Mouse (Mus musculus) stomach, embryonic 16.5 days (tissue): ENCODE data around the gene Spata18. TPM values are rescaled to one million over a fixed set of nuclear protein-coding genes. Genes with fewer than 3 reads are reported as not detected.

Experiments used
- ATAC-seq: fragments of 200-750 bp; cut with Nextera tagmentation; 2 replicates; pipeline ENCODE4 v1.8.0; 2017; ENCODE audit warnings: moderate number of reproducible peaks, moderate TSS enrichment; ENCODE audit not compliant: insufficient read depth, low FRiP score
- H3K27ac ChIP-seq: fragments of 300-500 bp; sonication (generic); 2 replicates; pipeline ENCODE4 v1.5.1; 2014; ENCODE audit warnings: low read length
- H3K27me3 ChIP-seq: fragments of 300-500 bp; sonication (generic); 2 replicates; pipeline ENCODE4 v1.6.1; 2014; ENCODE audit warnings: low read length, control low read depth, mixed read lengths; ENCODE audit not compliant: control insufficient read depth, insufficient read depth
- H3K36me3 ChIP-seq: fragments of 300-500 bp; sonication (generic); 2 replicates; pipeline ENCODE4 v1.6.1; 2014; ENCODE audit warnings: low read length; ENCODE audit not compliant: control insufficient read depth, insufficient read depth
- H3K4me1 ChIP-seq: fragments of 300-500 bp; sonication (generic); 2 replicates; pipeline ENCODE4 v1.6.1; 2014; ENCODE audit warnings: low read length, control low read depth, mixed read lengths; ENCODE audit not compliant: control insufficient read depth, insufficient read depth
- H3K4me2 ChIP-seq: fragments of 300-500 bp; sonication (generic); 2 replicates; pipeline ENCODE4 v1.6.1; 2014; ENCODE audit warnings: low read depth, low read length, mixed read lengths
- H3K4me3 ChIP-seq: fragments of 300-500 bp; sonication (generic); replicated peaks from 2 replicates; pipeline ENCODE4 v1.5.1; 2014; ENCODE audit warnings: mild to moderate bottlenecking, low read length
- H3K9ac ChIP-seq: fragments of 300-500 bp; sonication (generic); 2 replicates; pipeline ENCODE4 v1.6.1; 2014; ENCODE audit warnings: low read length
- H3K9me3 ChIP-seq: fragments of 300-500 bp; sonication (generic); replicated peaks from 2 replicates; pipeline ENCODE4 v1.6.1; 2016; ENCODE audit warnings: low read length, control low read depth; ENCODE audit not compliant: control insufficient read depth
- WGBS: fragments of 180-500 bp; shearing (Covaris S2); extraction: QIAGEN DNeasy Blood & Tissue Kit; methylation state at CpG from one replicate; pipeline ENCODE4 v1.1.7; 2014; 5-methylcytosine and 5-hydroxymethylcytosine counted together
- polyA plus RNA-seq: library from polyadenylated mRNA; unstranded; fragments of >200 nt; fragmentation: Nextera tagmentation; extraction: Ambion mirVana; gene quantifications from 2 replicates; pipeline ENCODE4 v1.2.1, GENCODE M21; 2015

Gene Spata18
- polyA plus RNA-seq, result 0.35 and 0.44 TPM in 2 replicates

GRCm38 (mm10) chr5:73651061-73651854, at the start of gene Spata18:
TSS of gene Spata18 (plus strand) at chr5:73651379.
- peak within 1 kb of the TSS; percentile 67 for H3K9ac ChIP-seq
- H3K27me3 ChIP-seq, result peaks cover 49% of the 10 kb centered on the region
- under 1% methylated on average over 57 of the region's 57 CpGs for WGBS
- peak within 1 kb of the TSS; percentile 62 for H3K4me3 ChIP-seq
- no peaks in the 10 kb centered on the region for H3K36me3 ChIP-seq
- H3K4me1 ChIP-seq, result peaks cover 11% of the 10 kb centered on the region
- peak within 1 kb of the TSS; percentile 99 for H3K4me2 ChIP-seq
- H3K27ac ChIP-seq, result no peak within 1 kb of the TSS
- H3K9me3 ChIP-seq, result no peaks in the 10 kb centered on the region
- ATAC-seq, result no peak

- H3K9ac ChIP-seq, result no peak overlapping the region
- H3K27ac ChIP-seq, result no peak overlapping the region
- no peaks in the 10 kb centered on the region for H3K27me3 ChIP-seq
- H3K4me2 ChIP-seq, result no peak overlapping the region
- 77% methylated on average over 3 of the region's 3 CpGs for WGBS
- H3K9me3 ChIP-seq, result no peaks in the 10 kb centered on the region
- H3K4me1 ChIP-seq, result no peaks in the 10 kb centered on the region
- no peaks in the 10 kb centered on the region for H3K36me3 ChIP-seq
- H3K4me3 ChIP-seq, result no peak overlapping the region
- ATAC-seq, result no peak
Measured at GRCm38 (mm10) chr5:73602865-73603264, 48.3 kb upstream of the Spata18 start.

GRCm38 (mm10) chr5:73604542-73604941, 46.6 kb upstream of the Spata18 start:
- Histone ChIP-seq H3K36me3 (no peaks in the 10 kb centered on the region), H3K27me3 (no peaks in the 10 kb centered on the region), H3K4me2 (no peak overlapping the region), H3K4me1 (no peaks in the 10 kb centered on the region), H3K9ac (no peak overlapping the region), H3K27ac (no peak overlapping the region), H3K9me3 (no peaks in the 10 kb centered on the region), H3K4me3 (no peak overlapping the region)
- 90% methylated on average over 6 of the region's 6 CpGs for WGBS
- no peak for ATAC-seq

- Histone ChIP-seq H3K4me2 (no peak overlapping the region), H3K36me3 (no peaks in the 10 kb centered on the region), H3K9me3 (no peaks in the 10 kb centered on the region), H3K27ac (no peak overlapping the region), H3K4me1 (no peaks in the 10 kb centered on the region), H3K4me3 (no peak overlapping the region), H3K27me3 (no peaks in the 10 kb centered on the region), H3K9ac (no peak overlapping the region)
- ATAC-seq, result no peak
- 83% methylated on average over 6 of the region's 6 CpGs for WGBS
Measured at GRCm38 (mm10) chr5:73604964-73605363, 46.2 kb upstream of the Spata18 start.

- H3K27me3 ChIP-seq, result no peaks in the 10 kb centered on the region
- no peak overlapping the region for H3K4me3 ChIP-seq
- no peak overlapping the region for H3K9ac ChIP-seq
- no peaks in the 10 kb centered on the region for H3K9me3 ChIP-seq
- H3K36me3 ChIP-seq, result no peaks in the 10 kb centered on the region
- no peak overlapping the region for H3K27ac ChIP-seq
- H3K4me2 ChIP-seq, result no peak overlapping the region
- no peaks in the 10 kb centered on the region for H3K4me1 ChIP-seq
- WGBS, result 94% methylated on average over 4 of the region's 4 CpGs
- ATAC-seq, result no peak
Measured at GRCm38 (mm10) chr5:73611071-73611470, 40.1 kb upstream of the Spata18 start.

- Histone ChIP-seq H3K4me2 (no peak overlapping the region), H3K27me3 (no peaks in the 10 kb centered on the region), H3K4me1 (no peaks in the 10 kb centered on the region), H3K9me3 (no peaks in the 10 kb centered on the region), H3K27ac (no peak overlapping the region), H3K36me3 (no peaks in the 10 kb centered on the region), H3K4me3 (no peak overlapping the region), H3K9ac (no peak overlapping the region)
- no peak for ATAC-seq
- WGBS, result 86% methylated on average over 8 of the region's 8 CpGs
Measured at GRCm38 (mm10) chr5:73613296-73613695, 37.9 kb upstream of the Spata18 start.

GRCm38 (mm10) chr5:73615211-73615610, 36.0 kb upstream of the Spata18 start:
- no peak overlapping the region for H3K9ac ChIP-seq
- ATAC-seq, result no peak
- H3K4me2 ChIP-seq, result no peak overlapping the region
- H3K4me3 ChIP-seq, result no peak overlapping the region
- WGBS, result 75% methylated on average over 7 of the region's 7 CpGs
- H3K4me1 ChIP-seq, result no peaks in the 10 kb centered on the region
- no peaks in the 10 kb centered on the region for H3K36me3 ChIP-seq
- H3K27me3 ChIP-seq, result no peaks in the 10 kb centered on the region
- H3K9me3 ChIP-seq, result no peaks in the 10 kb centered on the region
- H3K27ac ChIP-seq, result no peak overlapping the region

GRCm38 (mm10) chr5:73618969-73619368, 32.2 kb upstream of the Spata18 start:
- H3K4me1 ChIP-seq, result no peaks in the 10 kb centered on the region
- WGBS, result 67% methylated on average over 1 of the region's 1 CpGs
- no peaks in the 10 kb centered on the region for H3K27me3 ChIP-seq
- H3K4me3 ChIP-seq, result no peak overlapping the region
- no peaks in the 10 kb centered on the region for H3K9me3 ChIP-seq
- no peak overlapping the region for H3K4me2 ChIP-seq
- ATAC-seq, result no peak
- H3K27ac ChIP-seq, result no peak overlapping the region
- H3K36me3 ChIP-seq, result no peaks in the 10 kb centered on the region
- H3K9ac ChIP-seq, result no peak overlapping the region

GRCm38 (mm10) chr5:73625505-73625904, 25.7 kb upstream of the Spata18 start:
- Histone ChIP-seq H3K4me1 (no peaks in the 10 kb centered on the region), H3K27me3 (no peaks in the 10 kb centered on the region), H3K4me2 (no peak overlapping the region), H3K9ac (no peak overlapping the region), H3K9me3 (no peaks in the 10 kb centered on the region), H3K36me3 (no peaks in the 10 kb centered on the region), H3K4me3 (no peak overlapping the region), H3K27ac (no peak overlapping the region)
- ATAC-seq, result no peak
- 65% methylated on average over 1 of the region's 1 CpGs for WGBS
